Mouse (Mus musculus): ENCODE results near the gene Cyp2c40.
"Not testable (repeated sequence)": the region's sequence is repeated elsewhere in the genome, so short reads cannot be mapped to it uniquely, and the experiment has no call there.

Gene Cyp2c40

GRCm38 (mm10) chr19:39812714-39813113 lies at the start of gene Cyp2c40:
Gene Cyp2c40, minus strand, starts transcription at chr19:39812814.
- DNase-seq (ENCODE audit: low spot score) = not testable (repeated sequence)

- DNase-seq (ENCODE audit: low spot score) = not testable (repeated sequence)
Observed at GRCm38 (mm10) chr19:39820931-39821330, 8.3 kb upstream of the Cyp2c40 start.

GRCm38 (mm10) chr19:39816400-39816799 lies 3.8 kb upstream of the Cyp2c40 start:
- not testable (repeated sequence) for DNase-seq (ENCODE audit: low spot score)

- not testable (repeated sequence) for DNase-seq (ENCODE audit: low spot score)
Observed at GRCm38 (mm10) chr19:39815991-39816390, 3.4 kb upstream of the Cyp2c40 start.

GRCm38 (mm10) chr19:39785458-39785857 lies 27.2 kb downstream of the Cyp2c40 start:
- DNase-seq (ENCODE audit: low spot score) = not testable (repeated sequence)

GRCm38 (mm10) chr19:39745357-39745756 lies 67.3 kb downstream of the Cyp2c40 start:
- DNase-seq (ENCODE audit: low spot score) = no peak

- DNase-seq (ENCODE audit: low spot score) = not testable (repeated sequence)
Observed at GRCm38 (mm10) chr19:39744361-39744760, 68.3 kb downstream of the Cyp2c40 start.

GRCm38 (mm10) chr19:39740920-39741319 lies 71.7 kb downstream of the Cyp2c40 start, which contains the start of gene Cyp2c68:
Gene Cyp2c68, minus strand, starts transcription at chr19:39741054.
- DNase-seq (ENCODE audit: low spot score) = no peak

Data from spleen, adult 12 weeks (tissue).